Mouse (Mus musculus): ENCODE measurements around the gene Rpl36a. TPM values are rescaled to one million over a fixed set of nuclear protein-coding genes. Genes with fewer than 3 reads are reported as not detected.

Rpl36a gene
- 6,063 and 10,653 TPM in 2 replicates for total RNA-seq (2017)

GRCm38 (mm10) chrX:134585103-134586002, at the start of gene Rpl36a:
Gene Rpl36a, plus strand, starts transcription at chrX:134585654.
- ATAC-seq (replicated peaks; ENCODE audit: low read depth, poor library complexity, severe bottlenecking): peak; percentile 80

- ATAC-seq (replicated peaks; ENCODE audit: low read depth, poor library complexity, severe bottlenecking): 0 out of 2 replicates have a peak, but pooled peaks have one; percentile 29
These were observed 45.7 kb upstream of the Rpl36a start for GRCm38 (mm10) chrX:134539795-134540194.

- ATAC-seq (replicated peaks; ENCODE audit: low read depth, poor library complexity, severe bottlenecking): peak; percentile 29; the same call in 1 of the 2 replicates
These were observed 44.9 kb upstream of the Rpl36a start for GRCm38 (mm10) chrX:134540414-134541135.

GRCm38 (mm10) chrX:134541145-134541954, 44.1 kb upstream of the Rpl36a start, which contains the start of gene Timm8a1:
Gene Timm8a1, minus strand, starts transcription at chrX:134541865.
- peak; percentile 78 for ATAC-seq (replicated peaks; ENCODE audit: low read depth, poor library complexity, severe bottlenecking)

GRCm38 (mm10) chrX:134541955-134542308, 43.5 kb upstream of the Rpl36a start:
- ATAC-seq (replicated peaks; ENCODE audit: low read depth, poor library complexity, severe bottlenecking): no peak

- no peak for ATAC-seq (replicated peaks; ENCODE audit: low read depth, poor library complexity, severe bottlenecking)
These were observed 38.1 kb upstream of the Rpl36a start for GRCm38 (mm10) chrX:134547330-134547729.

GRCm38 (mm10) chrX:134550903-134551302, 34.6 kb upstream of the Rpl36a start:
- peak; percentile 72 for ATAC-seq (replicated peaks; ENCODE audit: low read depth, poor library complexity, severe bottlenecking)

- ATAC-seq (replicated peaks; ENCODE audit: low read depth, poor library complexity, severe bottlenecking): no peak
These were observed 32.1 kb upstream of the Rpl36a start for GRCm38 (mm10) chrX:134553326-134553725.

- 0 out of 2 replicates have a peak, but pooled peaks have one; percentile 45 for ATAC-seq (replicated peaks; ENCODE audit: low read depth, poor library complexity, severe bottlenecking)
These were observed 31.0 kb upstream of the Rpl36a start for GRCm38 (mm10) chrX:134554425-134554824.

- ATAC-seq (replicated peaks; ENCODE audit: low read depth, poor library complexity, severe bottlenecking): peak; percentile 83
These were observed 21.1 kb upstream of the Rpl36a start for GRCm38 (mm10) chrX:134564326-134564725.

GRCm38 (mm10) chrX:134566536-134567222, 18.8 kb upstream of the Rpl36a start:
- peak; percentile 49; the same call in 1 of the 2 replicates for ATAC-seq (replicated peaks; ENCODE audit: low read depth, poor library complexity, severe bottlenecking)

GRCm38 (mm10) chrX:134577896-134578295, 7.6 kb upstream of the Rpl36a start:
- ATAC-seq (replicated peaks; ENCODE audit: low read depth, poor library complexity, severe bottlenecking): 0 out of 2 replicates have a peak, but pooled peaks have one; percentile 8

GRCm38 (mm10) chrX:134580528-134581305, 4.7 kb upstream of the Rpl36a start:
- no peak for ATAC-seq (replicated peaks; ENCODE audit: low read depth, poor library complexity, severe bottlenecking)

GRCm38 (mm10) chrX:134582270-134582669, 3.2 kb upstream of the Rpl36a start:
- ATAC-seq (replicated peaks; ENCODE audit: low read depth, poor library complexity, severe bottlenecking): peak; percentile 6; the same call in 1 of the 2 replicates

- ATAC-seq (replicated peaks; ENCODE audit: low read depth, poor library complexity, severe bottlenecking): peak; percentile 21; the same call in 1 of the 2 replicates
These were observed 2.4 kb upstream of the Rpl36a start, which contains the start of gene Btk for GRCm38 (mm10) chrX:134582888-134583669. Gene Btk, minus strand, starts transcription at chrX:134583570.

GRCm38 (mm10) chrX:134586447-134586846, 993 bp downstream of the Rpl36a start:
- no peak for ATAC-seq (replicated peaks; ENCODE audit: low read depth, poor library complexity, severe bottlenecking)

- ATAC-seq (replicated peaks; ENCODE audit: low read depth, poor library complexity, severe bottlenecking): no peak
These were observed 2.8 kb downstream of the Rpl36a start for GRCm38 (mm10) chrX:134588261-134588660.

- ATAC-seq (replicated peaks; ENCODE audit: low read depth, poor library complexity, severe bottlenecking): no peak
These were observed 3.5 kb downstream of the Rpl36a start for GRCm38 (mm10) chrX:134588997-134589396.
